Mouse (Mus musculus): ENCODE measurements around the gene Camp. TPM values are rescaled to one million over a fixed set of nuclear protein-coding genes. Genes with fewer than 3 reads are reported as not detected.
"Not testable (repeated sequence)": the region's sequence is repeated elsewhere in the genome, so short reads cannot be mapped to it uniquely, and the experiment has no call there.

Camp gene
- polyA plus RNA-seq, 1 experiment from 2014 or later = 1.9 TPM

GRCm38 (mm10) chr9:109807898-109808297 is 41.5 kb downstream of the Camp start:
- no peak for TF ChIP-seq CTCF (IDR thresholded peaks at IDR 0.05; ENCODE audit: low read depth)
- Histone ChIP-seq H3K4me2 (ENCODE audit: low read length) (peak overlapping the region; percentile 18; the same call in 1 of the 2 replicates), H3K4me1 (replicated peaks; ENCODE audit: insufficient read depth, low read length) (peaks cover 9% of the 10 kb centered on the region; the same call in 1 of the 2 replicates), H3K9ac (ENCODE audit: low read depth, low read length) (no peak overlapping the region), H3K27me3 (ENCODE audit: insufficient read depth, low read length) (no peaks in the 10 kb centered on the region), H3K36me3 (ENCODE audit: insufficient read depth, low read length) (no peaks in the 10 kb centered on the region), H3K27ac (peak overlapping the region; percentile 70), H3K9me3 (replicated peaks; ENCODE audit: low read length) (no peaks in the 10 kb centered on the region), H3K4me3 (replicated peaks; ENCODE audit: low read depth, low read length) (no peak overlapping the region)
- DNase-seq (ENCODE audit: low spot score) = peak; percentile 43
- WGBS = 13% methylated on average over 3 of the region's 3 CpGs
- no peak for ATAC-seq (replicated peaks; ENCODE audit: low FRiP score, low read depth)

DNA sequence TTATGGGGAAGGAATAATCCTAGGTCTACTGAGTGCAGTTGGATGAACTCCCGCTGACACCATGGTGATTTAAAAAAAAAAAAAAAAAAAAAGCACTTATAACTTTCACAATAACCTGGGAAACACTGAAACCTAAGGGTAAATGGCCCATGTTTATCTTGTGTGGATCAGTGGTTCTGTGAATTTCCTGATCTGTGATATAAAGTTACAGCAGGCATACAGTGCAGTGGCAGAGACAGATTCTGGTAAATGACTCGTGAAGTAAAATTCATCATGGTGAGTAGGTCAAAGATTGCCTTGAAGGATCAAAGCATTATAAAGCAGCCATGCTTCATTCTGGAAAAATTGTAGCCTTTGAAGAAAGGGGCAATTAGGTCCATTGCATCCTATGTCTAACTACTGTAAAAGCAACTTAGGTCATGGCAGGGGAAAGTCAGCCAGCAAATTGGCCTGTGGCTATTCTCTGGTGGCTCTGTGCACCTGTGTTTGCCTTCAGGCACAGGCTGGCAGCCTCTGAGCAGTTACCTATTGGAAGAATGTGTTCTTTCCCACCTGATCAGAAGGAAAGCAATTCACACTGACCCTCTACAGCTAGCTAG is 42.6 kb downstream of the Camp start:
- H3K4me1 ChIP-seq (replicated peaks; ENCODE audit: insufficient read depth, low read length) = peaks cover 9% of the 10 kb centered on the region; the same call in 1 of the 2 replicates
- H3K9me3 ChIP-seq (replicated peaks; ENCODE audit: low read length) = no peaks in the 10 kb centered on the region
- H3K27me3 ChIP-seq (ENCODE audit: insufficient read depth, low read length) = no peaks in the 10 kb centered on the region
- no peak overlapping the region for H3K4me3 ChIP-seq (replicated peaks; ENCODE audit: low read depth, low read length)
- H3K4me2 ChIP-seq (ENCODE audit: low read length) = no peak overlapping the region
- H3K9ac ChIP-seq (ENCODE audit: low read depth, low read length) = no peak overlapping the region
- H3K36me3 ChIP-seq (ENCODE audit: insufficient read depth, low read length) = no peaks in the 10 kb centered on the region
- no peak for TF ChIP-seq CTCF (IDR thresholded peaks at IDR 0.05; ENCODE audit: low read depth)
- peak overlapping the region; percentile 66; the same call in 1 of the 2 replicates for H3K27ac ChIP-seq
- DNase-seq (ENCODE audit: low spot score) = peak; percentile 69
- 27% methylated on average over 2 of the region's 2 CpGs for WGBS
- ATAC-seq (replicated peaks; ENCODE audit: low FRiP score, low read depth) = peak; percentile 71

DNA sequence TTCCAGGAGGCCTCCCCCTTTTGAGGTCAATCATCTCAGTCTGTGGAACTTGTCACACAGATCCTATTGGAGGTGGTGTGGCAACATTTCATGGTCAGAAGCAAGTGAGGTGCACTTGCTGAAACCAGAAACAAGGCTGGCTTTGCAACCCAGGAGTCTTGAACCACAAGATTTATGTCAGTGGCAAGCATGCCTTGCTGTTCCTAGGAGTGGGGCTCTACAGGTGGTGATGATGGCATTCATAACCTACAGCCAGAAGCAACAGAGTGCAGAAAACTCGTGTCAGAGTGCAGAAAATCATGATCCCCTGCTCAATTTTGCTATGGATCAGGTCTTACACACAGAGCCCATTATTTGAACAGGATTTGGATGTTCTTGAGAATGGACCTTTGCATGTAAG is 43.2 kb downstream of the Camp start:
- H3K4me3 ChIP-seq (replicated peaks; ENCODE audit: low read depth, low read length) = no peak overlapping the region
- no peak overlapping the region for H3K9ac ChIP-seq (ENCODE audit: low read depth, low read length)
- no peaks in the 10 kb centered on the region for H3K27me3 ChIP-seq (ENCODE audit: insufficient read depth, low read length)
- no peaks in the 10 kb centered on the region for H3K9me3 ChIP-seq (replicated peaks; ENCODE audit: low read length)
- H3K36me3 ChIP-seq (ENCODE audit: insufficient read depth, low read length) = no peaks in the 10 kb centered on the region
- ATAC-seq (replicated peaks; ENCODE audit: low FRiP score, low read depth) = 0 out of 2 replicates have a peak, but pooled peaks have one; percentile 21
- peak; percentile 18 for DNase-seq (ENCODE audit: low spot score)
- H3K4me1 ChIP-seq (replicated peaks; ENCODE audit: insufficient read depth, low read length) = peaks cover 9% of the 10 kb centered on the region; the same call in 1 of the 2 replicates
- peak overlapping the region; percentile 66; the same call in 1 of the 2 replicates for H3K27ac ChIP-seq
- no peak for TF ChIP-seq CTCF (IDR thresholded peaks at IDR 0.05; ENCODE audit: low read depth)
- H3K4me2 ChIP-seq (ENCODE audit: low read length) = no peak overlapping the region
- 16% methylated on average over 1 of the region's 1 CpGs for WGBS

GRCm38 (mm10) chr9:109805596-109805995 is 43.8 kb downstream of the Camp start:
- H3K27me3 ChIP-seq (ENCODE audit: insufficient read depth, low read length); H3K4me1 ChIP-seq (replicated peaks; ENCODE audit: insufficient read depth, low read length); H3K36me3 ChIP-seq (ENCODE audit: insufficient read depth, low read length); DNase-seq (ENCODE audit: low spot score); H3K9ac ChIP-seq (ENCODE audit: low read depth, low read length); H3K4me3 ChIP-seq (replicated peaks; ENCODE audit: low read depth, low read length); ATAC-seq (replicated peaks; ENCODE audit: low FRiP score, low read depth); H3K9me3 ChIP-seq (replicated peaks; ENCODE audit: low read length); H3K27ac ChIP-seq; H3K4me2 ChIP-seq (ENCODE audit: low read length): not testable (repeated sequence)
- WGBS = 57% methylated on average over 2 of the region's 2 CpGs

DNA sequence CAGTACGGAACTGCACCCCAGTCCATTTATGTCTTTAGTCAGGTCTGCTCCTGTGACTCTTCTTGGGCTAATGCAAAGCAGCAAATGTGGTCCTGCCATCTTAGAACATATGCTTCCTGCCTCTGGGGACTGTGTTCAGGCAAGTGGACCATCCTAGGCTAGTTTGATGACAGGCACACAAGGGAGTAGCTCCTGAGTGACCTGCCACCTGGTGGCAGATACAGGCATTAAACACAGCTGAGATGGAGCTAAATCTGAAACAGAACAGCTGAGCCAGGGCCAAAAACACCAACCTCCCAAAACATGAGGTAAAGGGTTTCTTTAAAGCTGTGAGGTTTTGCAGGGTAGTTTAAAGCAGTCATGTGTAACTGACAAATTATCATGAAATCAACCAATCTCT is 51.4 kb downstream of the Camp start:
- H3K4me1 ChIP-seq (replicated peaks; ENCODE audit: insufficient read depth, low read length) = no peaks in the 10 kb centered on the region
- DNase-seq (ENCODE audit: low spot score) = peak; percentile 28
- H3K27me3 ChIP-seq (ENCODE audit: insufficient read depth, low read length) = no peaks in the 10 kb centered on the region
- no peaks in the 10 kb centered on the region for H3K36me3 ChIP-seq (ENCODE audit: insufficient read depth, low read length)
- ATAC-seq (replicated peaks; ENCODE audit: low FRiP score, low read depth) = no peak
- 100% methylated on average over 1 of the region's 1 CpGs for WGBS
- H3K9ac ChIP-seq (ENCODE audit: low read depth, low read length) = no peak overlapping the region
- no peaks in the 10 kb centered on the region for H3K9me3 ChIP-seq (replicated peaks; ENCODE audit: low read length)
- H3K27ac ChIP-seq = no peak overlapping the region
- H3K4me3 ChIP-seq (replicated peaks; ENCODE audit: low read depth, low read length) = no peak overlapping the region
- no peak overlapping the region for H3K4me2 ChIP-seq (ENCODE audit: low read length)
- peak; percentile 68 for TF ChIP-seq CTCF (IDR thresholded peaks at IDR 0.05; ENCODE audit: low read depth)

Small RNA genes within 50 kb of the gene (microRNA-seq; reads per million reads assigned to microRNA genes)
- gene Mir7089 = 0.80 reads per million

Other genes starting within 250 kb of the Camp start
- gene Fbxw24, start 223.6 kb downstream of the Camp start, polyA plus RNA-seq (2015; fragmentation: Nextera tagmentation; extraction: Ambion mirVana) = 0.18 and 0.22 TPM in 2 replicates
- gene Fbxw25, start 185.0 kb downstream of the Camp start, polyA plus RNA-seq (2015; fragmentation: Nextera tagmentation; extraction: Ambion mirVana) = 0.18 and 0.20 TPM in 2 replicates
- gene Fbxw18, start 146.9 kb downstream of the Camp start, polyA plus RNA-seq (2015; fragmentation: Nextera tagmentation; extraction: Ambion mirVana) = 0.12 and 0.26 TPM in 2 replicates
- gene Fbxw26, start 103.5 kb downstream of the Camp start, polyA plus RNA-seq (2015; fragmentation: Nextera tagmentation; extraction: Ambion mirVana) = not detected in 2 replicates
- gene Fbxw27, start 58.9 kb downstream of the Camp start, polyA plus RNA-seq (2015; fragmentation: Nextera tagmentation; extraction: Ambion mirVana) = 0.33 TPM in 1 of 2 replicates, not detected in the other
- 155 and 206 TPM in 2 replicates for gene Spink8, start 37.3 kb downstream of the Camp start, polyA plus RNA-seq (2015; fragmentation: Nextera tagmentation; extraction: Ambion mirVana)
- 58.3 and 64.4 TPM in 2 replicates for gene Nme6, start 16.9 kb downstream of the Camp start, polyA plus RNA-seq (2015; fragmentation: Nextera tagmentation; extraction: Ambion mirVana)
- 15.6 and 15.7 TPM in 2 replicates for gene Cdc25a, start 26.0 kb upstream of the Camp start, polyA plus RNA-seq (2015; fragmentation: Nextera tagmentation; extraction: Ambion mirVana)
- 33.9 and 36.9 TPM in 2 replicates for gene Map4, start 81.8 kb upstream of the Camp start, polyA plus RNA-seq (2015; fragmentation: Nextera tagmentation; extraction: Ambion mirVana)